In the genomic region with DNA sequence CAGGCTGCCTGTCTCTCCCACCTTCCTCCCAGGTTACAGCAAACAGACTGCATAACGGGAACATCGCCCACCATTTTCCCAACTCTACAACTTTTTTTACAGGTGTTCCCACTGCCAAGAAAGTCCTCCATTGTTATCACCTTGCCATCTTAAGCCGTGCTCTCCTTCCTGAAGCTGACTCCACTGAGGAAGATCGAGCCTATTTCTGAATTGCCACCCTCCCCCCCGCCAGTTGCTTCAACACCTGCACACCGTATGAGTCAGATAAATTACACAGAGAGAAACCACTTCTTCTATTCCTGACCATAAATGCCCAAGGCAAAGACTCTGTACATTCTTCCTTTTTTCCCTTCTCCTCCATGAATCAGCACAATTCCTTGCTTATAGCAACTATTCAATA, we compare ENCODE assay signal across 18 mouse cellular contexts.
DNase-seq lines count a peak whose midpoint lies in the region.
"Had no signal": no experiment of that assay in that cellular context is flagged by ENCODE, and none has a peak within 500 bp of the region (broad histone marks: within the 10 kb centered on the region; RNA-seq: fewer than 3 reads in every experiment).

No protein-coding gene starts in this region.

- DNase-seq in layer of hippocampus, adult 11-12 months (ENCODE audit: low spot score), result peak; percentile 9
- DNase-seq in layer of hippocampus, postnatal 25 days (ENCODE audit: extremely low spot score in 1 of 2, low spot score in 1 of 2), result no peak
- DNase-seq in right cerebral cortex, adult 18-20 months, result peak; percentile 7
- no peak for DNase-seq in right cerebral cortex, postnatal 14 days
- peak; percentile 1 for DNase-seq in 416B (ENCODE audit: low read depth)
- peak; percentile 63 for DNase-seq in brain, adult 2 months (ENCODE audit: low read depth, low spot score)
- DNase-seq in adrenal gland, adult 8-10 months, result no peak
- DNase-seq: adrenal gland, postnatal 10 days; cerebellum, adult 11-12 months; cerebellum, adult 8-10 months; cerebellum, postnatal 10 days; cerebellum, postnatal 36 days; embryo, embryonic 11 days; gastrocnemius, adult 2 months; gastrocnemius, postnatal 14 days; heart, adult 11 months; heart, postnatal 10 days; heart, postnatal 36 days had no signal

Comparison
In these comparisons a context has a peak if more than half of its experiments do, and no peak if none do; other contexts are left out.
1. DNase-seq: peak in layer of hippocampus, adult 11-12 months (single experiment), right cerebral cortex, adult 18-20 months (single experiment), 416B (single experiment) and brain, adult 2 months (single experiment); none in layer of hippocampus, postnatal 25 days (0 of 2), right cerebral cortex, postnatal 14 days (single experiment) and adrenal gland, adult 8-10 months (single experiment).